Mouse (Mus musculus) ES-E14 (cell line): ENCODE measurements around the gene Copz1.

Experiments
- CHD2 ChIP-seq: IDR thresholded peaks from 2 replicates; pipeline ENCODE4 v1.6.1; 2014; ENCODE audit warnings: mild to moderate bottlenecking, low read depth, low read length, inconsistent platforms
- HCFC1 ChIP-seq: IDR thresholded peaks from 2 replicates; pipeline ENCODE4 v1.6.1; 2012; ENCODE audit warnings: low read length, inconsistent platforms, borderline replicate concordance; ENCODE audit not compliant: insufficient read depth
- MAFK ChIP-seq: IDR thresholded peaks from 2 replicates; pipeline ENCODE4 v1.6.1; 2014; ENCODE audit warnings: mild to moderate bottlenecking, low read depth, low read length, inconsistent platforms; ENCODE audit not compliant: insufficient read depth

DNA sequence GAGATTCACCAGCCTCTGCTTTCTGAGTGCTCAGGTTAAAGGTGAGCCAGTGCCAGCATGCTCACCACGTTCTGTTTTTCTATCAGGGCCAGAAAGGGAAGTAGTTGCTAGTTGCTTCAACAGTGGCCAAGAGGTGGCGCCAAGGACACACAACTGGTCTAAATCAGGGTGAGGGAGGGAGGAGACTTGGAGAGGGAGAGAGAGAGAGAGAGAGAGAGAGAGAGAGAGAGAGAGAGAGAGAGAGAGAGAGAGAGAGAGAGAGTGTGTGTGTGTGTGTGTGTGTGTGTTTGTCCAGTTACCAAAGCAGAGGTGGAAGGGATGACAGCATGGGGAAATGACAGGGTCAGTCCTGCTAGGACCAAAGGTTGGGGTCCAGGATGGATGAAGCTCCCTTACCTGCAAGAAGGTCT, 74.8 kb downstream of the Copz1 start:
- TF ChIP-seq HCFC1 (no peak), MAFK (no peak), CHD2 (no peak)
